Mouse (Mus musculus): ENCODE measurements around the gene Zfp526.
A peak's percentile ranks its signal among the peaks of the same experiment; 100 is the strongest.

Zfp526 gene

GRCm38 (mm10) chr7:25266180-25266962 lies 45.1 kb downstream of the Zfp526 start:
- DNase-seq (ENCODE audit: low spot score in 2 of 2): no peak

- DNase-seq (ENCODE audit: low spot score in 2 of 2): peak; percentile 98
These were observed 46.1 kb downstream of the Zfp526 start, which contains the start of gene Cic for GRCm38 (mm10) chr7:25267301-25267750. Gene Cic, plus strand, starts transcription at chr7:25267704.

GRCm38 (mm10) chr7:25267751-25268463 lies 46.7 kb downstream of the Zfp526 start:
- DNase-seq (ENCODE audit: low spot score in 2 of 2): peak; percentile 97 to 99

DNA sequence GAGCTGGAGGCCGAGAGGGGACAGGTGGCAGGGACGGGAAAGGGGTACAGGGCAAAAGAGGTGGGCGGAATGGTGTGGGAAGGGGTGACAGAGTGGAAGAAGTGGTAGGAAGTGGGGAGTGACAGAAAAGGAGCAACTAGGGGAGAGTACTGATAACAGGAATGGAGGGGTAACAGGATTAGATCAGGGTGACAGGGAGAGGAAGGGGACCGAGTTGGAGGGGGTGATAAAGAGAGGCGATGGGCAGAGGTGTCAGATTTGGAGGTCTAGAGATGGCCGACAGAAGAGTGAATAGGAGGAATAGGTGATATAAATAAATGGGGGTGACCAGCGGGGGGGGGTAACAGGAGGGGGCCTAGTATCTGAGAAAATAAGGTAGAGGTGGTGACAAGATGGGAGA lies 47.4 kb downstream of the Zfp526 start:
- no peak for DNase-seq (ENCODE audit: low spot score in 2 of 2)

GRCm38 (mm10) chr7:25269029-25269428 lies 47.8 kb downstream of the Zfp526 start:
- no peak for DNase-seq (ENCODE audit: low spot score in 2 of 2)

- no peak for DNase-seq (ENCODE audit: low spot score in 2 of 2)
These were observed 48.5 kb downstream of the Zfp526 start for GRCm38 (mm10) chr7:25269545-25270271.

DNA sequence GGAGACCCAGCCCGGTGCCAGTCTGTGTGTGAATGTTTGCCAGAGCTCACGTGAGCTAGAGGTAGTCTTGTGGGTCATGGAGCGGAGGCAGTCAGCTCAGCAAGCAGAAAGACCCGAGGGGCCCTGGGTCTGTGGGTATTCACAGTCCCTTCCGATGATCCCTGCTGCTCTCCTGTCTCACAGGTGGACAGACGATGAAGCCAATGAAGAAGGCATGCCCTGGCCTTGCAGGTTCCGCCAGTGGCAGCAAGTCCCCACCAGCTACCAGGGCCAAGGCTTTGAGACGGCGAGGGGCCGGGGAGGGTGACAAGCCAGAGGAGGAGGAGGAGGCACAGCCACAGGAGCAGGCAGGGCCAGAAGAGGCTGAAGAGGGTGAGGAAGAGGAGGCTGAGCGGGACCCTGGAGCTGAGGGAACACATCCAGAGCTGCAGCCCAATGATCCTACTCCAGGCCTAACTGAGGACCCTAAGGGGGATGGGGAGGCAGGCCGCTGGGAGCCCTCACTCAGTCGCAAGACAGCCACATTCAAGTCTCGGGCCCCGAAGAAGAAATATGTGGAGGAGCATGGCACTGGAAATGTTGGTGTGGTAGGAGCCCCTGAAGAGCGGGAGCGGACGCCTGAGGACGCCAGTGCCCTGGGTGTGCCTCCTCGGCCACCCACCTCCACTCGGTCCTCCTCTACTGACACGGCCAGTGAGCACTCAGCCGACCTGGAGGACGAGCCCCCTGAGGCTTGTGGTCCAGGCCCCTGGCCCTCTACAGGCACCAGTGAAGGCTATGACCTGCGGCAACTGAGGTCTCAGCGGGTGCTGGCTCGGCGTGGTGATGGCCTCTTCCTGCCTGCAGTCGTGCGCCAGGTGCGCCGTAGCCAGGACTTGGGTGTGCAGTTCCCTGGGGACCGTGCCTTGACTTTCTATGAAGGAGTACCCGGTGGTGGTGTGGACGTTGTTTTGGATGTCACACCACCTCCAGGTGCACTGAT lies 49.7 kb downstream of the Zfp526 start:
- no peak for DNase-seq (ENCODE audit: low spot score in 2 of 2)

DNA sequence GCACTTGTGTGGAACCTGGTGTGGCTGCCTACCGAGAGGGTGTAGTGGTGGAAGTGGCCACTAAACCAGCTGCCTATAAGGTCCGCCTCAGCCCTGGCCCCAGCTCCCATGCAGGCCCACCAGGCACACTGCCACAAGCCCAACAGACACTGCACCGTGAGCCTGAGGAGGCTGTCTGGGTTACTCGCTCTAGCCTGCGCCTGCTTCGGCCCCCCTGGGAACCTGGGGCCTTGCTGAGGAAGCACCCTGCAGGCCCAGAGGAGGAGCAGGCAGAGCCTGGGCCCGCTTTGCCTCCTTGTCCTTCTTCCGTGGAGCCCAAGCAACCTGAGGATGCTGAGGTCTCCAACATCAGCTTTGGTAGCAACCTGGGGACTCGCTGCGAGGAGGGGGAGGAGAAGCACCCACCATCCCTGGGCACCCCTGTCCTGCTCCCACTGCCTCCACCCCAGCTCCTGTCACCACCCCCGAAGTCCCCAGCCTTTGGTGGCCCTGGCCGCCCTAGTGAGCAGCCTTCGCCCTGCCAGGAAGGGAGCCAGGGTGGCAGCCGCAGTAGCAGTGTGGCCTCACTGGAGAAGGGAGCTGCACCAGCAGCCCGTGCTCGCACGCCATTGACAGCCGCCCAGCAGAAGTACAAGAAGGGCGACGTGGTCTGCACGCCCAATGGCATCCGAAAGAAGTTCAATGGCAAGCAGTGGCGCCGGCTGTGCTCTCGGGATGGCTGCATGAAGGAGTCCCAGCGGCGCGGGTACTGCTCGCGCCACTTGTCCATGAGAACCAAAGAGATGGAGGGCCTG lies 50.6 kb downstream of the Zfp526 start:
- no peak for DNase-seq (ENCODE audit: low spot score in 2 of 2)

DNA sequence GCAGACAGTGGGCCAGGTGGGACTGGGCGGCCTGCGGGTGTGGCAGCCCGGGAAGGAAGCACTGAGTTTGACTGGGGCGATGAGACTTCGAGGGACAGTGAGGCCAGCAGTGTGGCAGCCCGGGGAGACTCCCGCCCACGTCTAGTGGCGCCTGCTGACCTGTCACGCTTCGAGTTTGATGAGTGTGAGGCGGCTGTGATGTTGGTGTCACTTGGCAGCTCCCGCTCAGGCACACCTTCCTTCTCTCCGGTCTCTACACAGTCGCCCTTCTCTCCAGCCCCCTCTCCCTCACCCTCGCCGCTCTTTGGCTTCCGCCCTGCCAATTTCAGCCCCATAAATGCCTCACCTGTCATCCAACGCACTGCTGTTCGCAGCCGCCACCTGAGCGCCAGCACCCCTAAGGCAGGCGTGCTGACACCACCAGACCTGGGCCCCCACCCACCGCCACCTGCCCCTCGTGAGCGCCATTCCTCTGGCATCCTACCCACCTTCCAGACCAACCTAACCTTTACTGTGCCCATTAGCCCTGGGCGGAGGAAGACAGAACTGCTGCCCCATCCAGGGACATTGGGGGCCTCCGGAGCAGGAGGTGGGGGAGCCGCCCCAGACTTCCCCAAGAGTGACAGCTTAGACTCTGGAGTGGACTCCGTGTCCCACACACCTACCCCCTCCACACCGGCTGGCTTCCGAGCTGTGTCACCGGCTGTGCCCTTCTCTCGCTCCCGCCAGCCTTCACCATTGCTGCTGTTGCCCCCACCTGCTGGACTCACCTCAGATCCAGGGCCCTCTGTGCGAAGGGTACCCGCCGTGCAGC lies 51.4 kb downstream of the Zfp526 start:
- DNase-seq (ENCODE audit: low spot score in 2 of 2): no peak

DNA sequence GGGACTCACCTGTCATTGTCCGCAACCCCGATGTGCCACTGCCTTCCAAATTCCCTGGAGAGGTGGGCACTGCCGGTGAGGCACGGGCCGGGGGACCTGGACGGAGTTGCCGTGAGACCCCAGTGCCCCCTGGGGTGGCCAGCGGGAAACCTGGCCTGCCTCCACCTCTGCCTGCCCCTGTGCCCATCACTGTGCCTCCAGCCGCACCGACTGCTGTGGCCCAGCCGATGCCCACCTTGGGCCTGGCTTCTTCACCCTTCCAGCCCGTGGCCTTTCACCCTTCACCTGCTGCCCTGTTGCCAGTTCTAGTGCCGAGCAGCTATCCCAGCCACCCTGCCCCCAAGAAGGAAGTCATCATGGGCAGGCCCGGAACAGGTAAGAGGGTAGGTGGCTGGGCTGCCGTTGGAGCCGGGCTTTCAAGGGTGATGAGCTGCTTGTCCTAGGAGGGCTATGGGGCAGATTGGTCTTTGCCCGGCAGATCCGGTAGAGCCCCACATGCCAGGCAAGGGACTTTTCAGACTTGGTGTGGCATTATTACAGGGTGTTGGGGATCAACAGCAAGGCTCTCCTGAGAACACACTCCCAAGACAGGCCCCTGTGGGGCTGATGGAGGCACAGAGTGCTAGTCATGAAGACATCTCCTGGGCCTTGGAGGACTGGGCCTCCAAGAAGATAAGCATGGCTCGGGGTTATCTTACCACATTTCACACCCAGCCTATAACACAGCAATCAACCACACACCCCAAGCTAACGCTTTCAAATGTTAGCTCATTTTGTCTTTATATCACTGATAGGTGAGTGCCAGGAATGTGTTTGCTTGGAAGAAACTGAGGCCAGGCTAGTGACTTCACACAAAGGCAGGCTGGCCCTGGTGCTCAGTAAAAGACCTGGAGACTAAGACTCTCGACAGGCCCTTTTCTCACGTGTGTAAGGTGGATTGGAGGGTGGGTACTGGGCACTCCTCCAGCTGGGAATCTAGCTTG lies 52.3 kb downstream of the Zfp526 start:
- no peak for DNase-seq (ENCODE audit: low spot score in 2 of 2)

DNA sequence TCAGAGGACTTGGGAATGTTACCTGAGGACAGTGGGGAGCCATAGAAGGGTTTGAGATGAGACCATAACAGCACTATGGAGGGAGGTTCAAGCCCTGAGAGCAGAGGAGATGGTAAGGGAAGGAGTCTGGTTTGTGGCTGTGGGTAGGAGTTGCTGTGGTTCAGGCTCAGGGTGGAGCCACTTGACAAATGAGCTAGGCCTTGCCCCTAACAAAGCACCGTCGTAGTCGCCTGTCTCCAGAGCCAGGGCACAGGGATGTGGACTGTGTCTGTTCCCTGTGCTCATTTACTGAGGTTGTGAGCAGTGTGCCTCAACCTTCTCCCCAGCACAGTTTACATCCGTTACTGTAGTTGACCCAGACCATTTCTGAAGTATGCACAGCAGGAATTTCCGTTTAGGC lies 53.3 kb downstream of the Zfp526 start:
- DNase-seq (ENCODE audit: low spot score in 2 of 2): no peak

DNA sequence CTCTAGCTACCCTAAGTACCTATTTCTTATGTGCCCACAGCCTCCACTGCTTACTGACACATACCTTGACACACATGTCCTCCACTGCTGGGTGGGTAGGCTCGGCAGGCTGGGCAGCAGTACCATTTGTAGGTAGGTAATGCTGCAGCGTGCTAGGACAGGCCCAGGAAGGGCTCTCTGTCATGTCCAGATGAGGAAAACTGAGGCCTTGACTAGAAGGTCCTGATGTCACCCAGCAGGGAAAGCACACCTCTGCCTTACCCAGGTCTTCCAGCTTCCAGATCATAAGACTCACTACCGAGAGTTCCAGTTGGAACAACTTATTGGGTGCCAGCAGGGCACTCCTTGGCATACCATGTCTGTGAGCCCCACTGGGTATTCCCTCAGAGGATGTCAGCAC lies 53.8 kb downstream of the Zfp526 start:
- no peak for DNase-seq (ENCODE audit: low spot score in 2 of 2)

- no peak for DNase-seq (ENCODE audit: low spot score in 2 of 2)
These were observed 54.5 kb downstream of the Zfp526 start for GRCm38 (mm10) chr7:25275555-25276298.

All from urinary bladder, postnatal 36 days (tissue).